Mouse (Mus musculus) liver, adult 2 months (tissue): ENCODE measurements around the gene Abcc12.

Experiments
- CTCF ChIP-seq: fragments of 200-500 bp; IDR thresholded peaks from 2 replicates; pipeline ENCODE4 v1.5.1; 2011; ENCODE audit warnings: low read depth, low read length, control low read depth
- POLR2A ChIP-seq: fragments of 200-500 bp; IDR thresholded peaks from 2 replicates; pipeline ENCODE4 v1.6.1; 2011; ENCODE audit warnings: low read length, control low read depth; ENCODE audit not compliant: insufficient read depth; ENCODE audit errors: extremely low read depth

GRCm38 (mm10) chr8:86482116-86482515 is 98.4 kb downstream of the Abcc12 start:
- TF ChIP-seq POLR2A = no peak
- no peak for TF ChIP-seq CTCF
